Mouse (Mus musculus) cerebellum, adult 2 months (tissue): ENCODE data around the gene Spns1.

Source experiments
- CTCF ChIP-seq: fragments of 200-500 bp; IDR thresholded peaks from 2 replicates; pipeline ENCODE4 v1.5.1; 2011; ENCODE audit warnings: low read depth, mild to moderate bottlenecking, control low read depth, low read length, moderate library complexity, borderline replicate concordance; ENCODE audit not compliant: insufficient read depth
- POLR2A ChIP-seq: fragments of 200-500 bp; IDR thresholded peaks from 2 replicates; pipeline ENCODE4 v1.6.1; 2011; ENCODE audit warnings: low read length, control low read depth, borderline replicate concordance; ENCODE audit not compliant: insufficient read depth

GRCm38 (mm10) chr7:126417045-126417444 is 39.8 kb upstream of the Spns1 start:
- TF ChIP-seq CTCF (no peak), POLR2A (no peak)
